ENCODE assay signal across 7 mouse cellular contexts in genomic region chr13:40731179-40731841, GRCm38 (mm10). TPM values are rescaled to one million over a fixed set of nuclear protein-coding genes. Genes with fewer than 3 reads are reported as not detected.
DNase-seq lines count a peak whose midpoint lies in the region; ATAC-seq and TF ChIP-seq lines count a peak whose summit lies in the region.

No protein-coding gene starts in this region.

- DNase-seq in urinary bladder, adult 18-20 months (ENCODE audit: low spot score in 2 of 2) = peak; percentile 78 to 83
- no peak for DNase-seq in urinary bladder, postnatal 10 days (ENCODE audit: low spot score)
- DNase-seq in forebrain, embryonic 10.5 days (ENCODE audit: extremely low spot score, low spot score) = peak; percentile 83
- no peak for DNase-seq in hindbrain, postnatal 0 days (ENCODE audit: low spot score)
- DNase-seq in lung, embryonic 14.5 days = peak; percentile 74
- no peak for DNase-seq in cerebellum, adult 11-12 months

- peak overlapping the region; percentile 58 for H3K4me2 ChIP-seq in hindbrain, postnatal 0 days (ENCODE audit: low read depth, low read length)
- H3K4me2 ChIP-seq in lung, embryonic 14.5 days = peak overlapping the region; percentile 76
- peak overlapping the region; percentile 73 for H3K4me2 ChIP-seq in stomach, embryonic 15.5 days

- H3K27me3 ChIP-seq in forebrain, embryonic 10.5 days (ENCODE audit: poor library complexity, severe bottlenecking) = peaks cover 98% of the 10 kb centered on the region
- H3K27me3 ChIP-seq in hindbrain, postnatal 0 days (ENCODE audit: insufficient read depth, low read length) = peaks cover 57% of the 10 kb centered on the region
- H3K27me3 ChIP-seq in lung, embryonic 14.5 days (ENCODE audit: insufficient read depth, low read length) = peaks cover 93% of the 10 kb centered on the region
- peaks cover 78% of the 10 kb centered on the region for H3K27me3 ChIP-seq in stomach, embryonic 15.5 days (replicated peaks)

- H3K36me3 ChIP-seq in forebrain, embryonic 10.5 days (replicated peaks) = no peaks in the 10 kb centered on the region
- H3K36me3 ChIP-seq in hindbrain, postnatal 0 days (ENCODE audit: insufficient read depth, low read length) = no peaks in the 10 kb centered on the region
- H3K36me3 ChIP-seq in lung, embryonic 14.5 days (ENCODE audit: insufficient read depth) = no peaks in the 10 kb centered on the region
- no peaks in the 10 kb centered on the region for H3K36me3 ChIP-seq in stomach, embryonic 15.5 days

- ATAC-seq in hindbrain, postnatal 0 days = peak; percentile 16; the same call in 1 of the 2 replicates
- ATAC-seq in lung, embryonic 14.5 days (ENCODE audit: insufficient read depth) = peak; percentile 81
- peak; percentile 85 for ATAC-seq in stomach, embryonic 15.5 days (ENCODE audit: insufficient read depth, low FRiP score, low read depth)

- under 1% methylated on average over 73 of the region's 74 CpGs for WGBS in forebrain, embryonic 10.5 days
- under 1% methylated on average over 49 of the region's 74 CpGs for WGBS in hindbrain, postnatal 0 days
- WGBS in lung, embryonic 14.5 days = under 1% methylated on average over 66 of the region's 74 CpGs
- WGBS in stomach, embryonic 15.5 days = under 1% methylated on average over 71 of the region's 74 CpGs

- peaks cover 62% of the 10 kb centered on the region for H3K4me1 ChIP-seq in forebrain, embryonic 10.5 days
- H3K4me1 ChIP-seq in hindbrain, postnatal 0 days (ENCODE audit: insufficient read depth, low read length) = no peaks in the 10 kb centered on the region
- no peaks in the 10 kb centered on the region for H3K4me1 ChIP-seq in lung, embryonic 14.5 days (ENCODE audit: insufficient read depth)
- H3K4me1 ChIP-seq in stomach, embryonic 15.5 days = peaks cover 35% of the 10 kb centered on the region

- H3K9ac ChIP-seq in hindbrain, postnatal 0 days (replicated peaks; ENCODE audit: low read length) = peak overlapping the region; percentile 45; the same call in 1 of the 2 replicates
- peak overlapping the region; percentile 44 for H3K9ac ChIP-seq in lung, embryonic 14.5 days
- no peak overlapping the region for H3K9ac ChIP-seq in stomach, embryonic 15.5 days

- peak overlapping the region; percentile 63 for H3K4me3 ChIP-seq in forebrain, embryonic 10.5 days
- peak overlapping the region; percentile 44 for H3K4me3 ChIP-seq in hindbrain, postnatal 0 days (ENCODE audit: low read length)
- peak overlapping the region; percentile 48 for H3K4me3 ChIP-seq in lung, embryonic 14.5 days (ENCODE audit: low read depth, low read length)
- peak overlapping the region; percentile 47 for H3K4me3 ChIP-seq in stomach, embryonic 15.5 days (replicated peaks)

- H3K9me3 ChIP-seq in forebrain, embryonic 10.5 days = no peaks in the 10 kb centered on the region
- H3K9me3 ChIP-seq in hindbrain, postnatal 0 days (ENCODE audit: low read length) = no peaks in the 10 kb centered on the region
- H3K9me3 ChIP-seq in lung, embryonic 14.5 days (ENCODE audit: low read depth, low read length) = no peaks in the 10 kb centered on the region
- H3K9me3 ChIP-seq in stomach, embryonic 15.5 days = no peaks in the 10 kb centered on the region

- peak overlapping the region; percentile 92 for H3K27ac ChIP-seq in forebrain, embryonic 10.5 days
- peak overlapping the region; percentile 64; the same call in 1 of the 2 replicates for H3K27ac ChIP-seq in hindbrain, postnatal 0 days
- H3K27ac ChIP-seq in lung, embryonic 14.5 days (ENCODE audit: low read depth) = no peak overlapping the region; the same call in 1 of the 2 replicates
- peak overlapping the region; percentile 66; the same call in 1 of the 2 replicates for H3K27ac ChIP-seq in stomach, embryonic 15.5 days

- TF ChIP-seq CTCF in hindbrain, postnatal 0 days (IDR thresholded peaks at IDR 0.05; ENCODE audit: low read depth) = no peak
- no peak for TF ChIP-seq CTCF in lung, embryonic 14.5 days (IDR thresholded peaks at IDR 0.05; ENCODE audit: low read depth)

RNA-seq across cellular contexts. Expression of gene Tfap2a, which starts 6.9 kb away (rescaled TPM):
- polyA plus RNA-seq in forebrain, embryonic 10.5 days (2016; fragmentation: Nextera tagmentation; extraction: Ambion mirVana) = 5.1 and 5.3 TPM in 2 replicates
- 2.1 and 4.7 TPM in 2 replicates for total RNA-seq in hindbrain, postnatal 0 days (2014; rRNA removed)
- polyA plus RNA-seq in hindbrain, postnatal 0 days (2015; fragmentation: Nextera tagmentation; extraction: Ambion mirVana) = 6.9 and 7.2 TPM in 2 replicates
- 0.11 and 0.19 TPM in 2 replicates for polyA plus RNA-seq in lung, embryonic 14.5 days (2014; fragmentation: Nextera tagmentation; extraction: Ambion mirVana)
- polyA plus RNA-seq in stomach, embryonic 15.5 days (2015; fragmentation: Nextera tagmentation; extraction: Ambion mirVana) = 0.80 and 1.0 TPM in 2 replicates

Comparison
In these comparisons a context has a peak if more than half of its experiments do, and no peak if none do; other contexts are left out.
1. DNase-seq: peak in urinary bladder, adult 18-20 months (2 of 2), forebrain, embryonic 10.5 days (single experiment) and lung, embryonic 14.5 days (single experiment); none in urinary bladder, postnatal 10 days (single experiment), hindbrain, postnatal 0 days (single experiment) and cerebellum, adult 11-12 months (single experiment).
2. ATAC-seq: peak in every context shown above with its lines; median percentile 85 in stomach, embryonic 15.5 days; 81 in lung, embryonic 14.5 days; 16 in hindbrain, postnatal 0 days.
3. Peak in every context shown above with its lines, with median percentiles within 50 percentile points of each other: H3K4me3 ChIP-seq and H3K4me2 ChIP-seq.